Mouse (Mus musculus): ENCODE results near the gene Gcnt3.
A peak's percentile ranks its signal among the peaks of the same experiment; 100 is the strongest.
"Not testable (repeated sequence)": the region's sequence is repeated elsewhere in the genome, so short reads cannot be mapped to it uniquely, and the experiment has no call there.

Gene Gcnt3

DNA sequence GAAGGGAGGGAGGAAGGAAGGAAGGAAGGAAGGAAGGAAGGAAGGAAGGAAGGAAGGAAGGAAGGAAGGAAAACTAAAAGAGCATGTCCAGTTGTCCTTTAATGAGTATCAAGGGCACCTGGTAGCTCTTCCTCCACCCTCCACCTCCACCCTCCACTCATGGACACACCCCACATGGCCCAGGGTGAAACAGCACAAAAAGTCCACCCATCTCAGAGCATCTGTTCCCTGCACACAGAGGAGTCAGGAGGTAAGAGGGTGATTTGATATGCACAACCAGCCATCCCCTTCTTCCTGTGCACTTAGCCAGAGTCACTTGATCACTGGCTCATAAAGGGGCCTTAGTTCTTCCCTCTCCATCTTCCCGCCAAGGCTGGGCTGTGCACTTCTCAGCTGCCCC lies 5.0 kb upstream of the Gcnt3 start:
- DNase-seq (ENCODE audit: low spot score): no peak

DNA sequence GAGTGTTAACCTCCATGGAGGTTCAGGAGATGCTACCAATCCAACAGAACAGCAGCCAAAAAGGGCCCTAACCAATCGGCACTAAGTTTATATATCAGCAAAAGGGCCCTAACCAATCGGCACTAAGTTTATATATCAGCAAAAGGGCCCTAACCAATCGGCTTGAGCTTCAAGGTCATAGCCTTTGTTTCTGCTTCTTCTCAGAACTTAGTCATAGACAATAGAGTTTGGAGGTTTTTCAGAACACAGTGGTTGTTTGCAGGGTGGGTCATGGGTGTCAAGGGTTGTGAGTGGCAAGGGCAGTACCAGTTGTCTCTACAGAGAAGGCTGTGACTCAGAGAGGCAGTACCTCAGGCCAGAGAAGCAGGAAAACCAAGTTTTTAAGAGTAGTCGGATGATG lies 4.2 kb upstream of the Gcnt3 start:
- no peak for DNase-seq (ENCODE audit: low spot score)

DNA sequence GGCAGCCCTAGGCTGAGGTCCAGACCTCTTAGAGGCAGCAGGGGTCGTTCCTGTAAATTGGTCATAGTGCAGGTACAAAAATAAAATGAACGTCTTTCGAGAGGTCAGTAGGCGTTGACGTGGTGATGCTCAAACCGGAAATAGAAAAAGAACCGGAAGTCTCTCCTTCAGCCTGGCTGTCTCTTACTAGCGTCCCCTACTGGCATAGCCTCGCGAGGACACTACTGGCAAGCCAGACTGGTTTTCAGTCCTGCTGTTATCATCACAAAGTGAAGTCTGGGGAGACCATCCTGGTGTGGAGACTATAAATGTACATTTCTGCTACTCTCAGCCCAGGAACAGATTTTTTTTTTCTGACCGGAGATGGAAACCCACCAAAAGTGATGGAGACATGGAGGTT lies 2.7 kb upstream of the Gcnt3 start:
- no peak for DNase-seq (ENCODE audit: low spot score)

DNA sequence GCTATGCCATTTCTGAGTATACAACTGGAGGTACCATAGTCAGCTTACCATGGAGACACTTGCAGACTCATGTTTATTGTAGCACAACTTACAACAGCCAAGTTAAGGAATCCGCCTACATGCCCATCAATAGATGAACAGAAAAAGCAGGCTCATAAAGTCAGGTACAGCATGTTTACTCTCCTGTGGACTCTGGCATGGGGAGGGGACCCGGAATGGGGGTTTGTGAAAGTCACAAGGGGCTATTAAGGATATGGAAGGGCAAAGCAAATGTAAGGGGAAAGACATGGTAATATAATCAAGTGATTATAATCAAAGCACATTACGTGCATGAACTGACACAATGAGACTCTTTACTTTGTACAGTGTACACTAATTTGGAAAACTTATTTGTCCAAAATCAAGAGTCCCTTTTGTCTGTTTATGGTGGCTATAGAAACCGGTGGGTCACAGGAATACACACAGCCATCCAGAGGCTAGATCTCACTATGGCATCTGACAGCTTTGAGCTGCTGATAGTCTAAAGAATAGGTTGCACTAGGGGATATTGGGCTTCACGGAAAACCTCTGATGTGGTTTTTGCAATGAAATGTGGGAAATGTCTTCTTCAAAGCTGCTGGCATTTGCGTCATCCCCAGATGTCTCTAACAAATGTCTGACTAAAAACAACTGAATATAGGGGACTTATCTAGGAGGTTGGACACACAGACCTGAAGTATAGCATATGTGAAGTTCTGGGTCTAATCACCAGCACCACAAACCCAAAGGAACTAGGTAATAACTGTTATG lies 1.9 kb upstream of the Gcnt3 start:
- no peak for DNase-seq (ENCODE audit: low spot score)

DNA sequence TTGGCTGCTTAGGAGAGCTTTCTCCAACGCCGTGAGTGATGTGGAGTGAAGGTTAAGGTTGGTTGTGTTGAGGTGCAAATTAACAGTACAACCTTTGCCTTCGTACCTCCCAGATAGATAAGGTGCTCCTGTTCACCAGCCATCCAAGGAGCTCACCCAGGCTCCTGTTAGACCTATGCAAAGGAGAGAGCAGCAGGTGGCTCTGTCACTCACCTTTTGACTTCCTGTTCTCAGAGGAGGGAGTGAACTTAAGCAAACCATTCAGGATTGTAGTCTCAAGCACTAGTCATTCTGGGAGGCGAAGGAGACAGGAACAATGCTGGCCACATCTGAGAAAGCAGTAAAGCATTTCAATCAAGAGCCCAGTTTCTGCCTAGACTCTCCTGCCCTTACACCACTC lies 1.2 kb downstream of the Gcnt3 start:
- DNase-seq (ENCODE audit: low spot score): no peak

DNA sequence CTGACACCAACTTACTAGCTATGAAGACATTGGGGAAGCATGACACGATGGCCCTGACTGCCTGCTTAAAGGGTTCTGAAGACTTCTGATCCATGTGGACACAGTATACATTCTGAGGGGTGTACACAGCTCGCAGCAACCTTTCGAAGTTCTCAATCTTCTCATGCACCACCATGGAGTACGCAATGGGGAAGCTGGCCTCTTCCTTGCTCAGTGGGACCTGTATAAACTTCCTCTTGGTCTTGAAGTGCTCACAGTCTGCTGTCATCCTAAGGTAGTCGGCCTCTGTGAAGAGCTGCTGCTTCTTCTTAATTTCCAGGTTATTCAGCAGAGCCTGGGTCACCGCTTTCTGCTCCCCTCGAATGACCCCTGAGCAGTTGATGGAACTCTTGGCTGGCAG lies 3.2 kb downstream of the Gcnt3 start:
- no peak for DNase-seq (ENCODE audit: low spot score)

DNA sequence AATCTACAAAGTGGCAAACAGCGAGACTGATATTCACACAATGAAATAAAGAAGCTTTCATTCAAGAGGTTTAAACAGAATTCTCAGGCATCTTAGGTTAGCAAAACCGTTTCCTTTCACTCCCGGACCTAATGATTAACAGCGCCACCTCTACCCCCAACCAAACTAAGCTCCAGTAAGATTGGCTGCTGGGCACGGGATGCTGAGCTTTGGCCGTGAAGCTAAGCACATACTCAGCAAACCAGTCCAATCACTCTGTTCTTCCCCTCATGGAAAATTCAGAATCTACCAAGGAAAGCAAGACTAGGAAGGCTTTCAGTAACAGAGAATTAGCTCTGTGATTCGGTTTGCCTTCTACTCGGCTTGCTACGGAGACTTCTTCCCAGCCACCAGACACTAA lies 4.8 kb downstream of the Gcnt3 start:
- DNase-seq (ENCODE audit: low spot score): no peak

DNA sequence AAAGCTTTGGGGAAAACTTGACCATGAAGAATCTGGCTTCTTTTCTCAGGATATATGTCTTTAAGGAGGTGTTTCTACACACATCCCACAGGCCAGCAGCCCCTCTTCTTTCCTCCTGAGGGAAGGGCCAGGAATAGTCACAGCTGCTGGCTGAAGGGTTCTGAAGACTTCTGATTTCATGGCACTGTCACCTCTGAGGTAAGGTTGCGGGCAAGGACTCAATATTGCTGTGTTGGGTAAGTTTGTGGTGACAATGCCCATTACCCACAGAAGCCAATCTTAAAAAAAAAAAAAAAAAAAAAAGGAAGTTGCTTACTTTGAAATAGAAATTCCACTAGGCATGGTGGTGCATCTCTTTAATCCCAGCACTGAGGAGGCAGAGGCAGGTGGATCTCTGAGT lies 5.7 kb downstream of the Gcnt3 start:
- DNase-seq (ENCODE audit: low spot score): no peak

DNA sequence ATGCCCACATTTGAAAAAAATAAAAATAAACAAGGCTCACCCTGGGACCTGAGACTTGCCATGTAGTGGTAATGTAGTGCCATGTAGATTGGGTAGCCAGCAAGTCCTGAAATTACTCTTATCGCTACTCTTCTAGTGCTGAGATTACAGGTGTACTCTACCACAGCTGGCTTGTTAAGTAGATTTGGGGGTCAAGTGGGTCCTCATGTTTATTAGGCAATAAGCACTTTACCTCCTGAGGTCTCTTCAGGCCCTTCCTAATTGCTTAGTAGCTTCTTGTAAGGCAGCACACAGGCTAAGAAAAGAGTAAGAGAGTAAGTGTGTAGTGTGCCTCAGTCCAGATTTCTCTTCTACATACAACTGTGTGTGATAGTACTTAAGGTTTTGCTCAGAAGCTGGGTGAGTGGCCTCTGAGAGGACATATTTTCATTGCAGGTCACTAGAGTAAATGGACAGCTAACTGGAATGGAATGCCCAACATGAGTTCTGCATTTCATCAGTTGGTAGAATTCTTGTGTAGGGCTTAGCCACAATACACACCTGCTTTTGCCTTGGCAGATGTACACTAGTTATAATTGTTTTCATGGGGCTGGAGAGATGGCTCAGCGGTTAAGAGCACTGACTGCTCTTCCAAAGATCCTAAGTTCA lies 12.4 kb downstream of the Gcnt3 start:
- DNase-seq (ENCODE audit: low spot score): no peak

DNA sequence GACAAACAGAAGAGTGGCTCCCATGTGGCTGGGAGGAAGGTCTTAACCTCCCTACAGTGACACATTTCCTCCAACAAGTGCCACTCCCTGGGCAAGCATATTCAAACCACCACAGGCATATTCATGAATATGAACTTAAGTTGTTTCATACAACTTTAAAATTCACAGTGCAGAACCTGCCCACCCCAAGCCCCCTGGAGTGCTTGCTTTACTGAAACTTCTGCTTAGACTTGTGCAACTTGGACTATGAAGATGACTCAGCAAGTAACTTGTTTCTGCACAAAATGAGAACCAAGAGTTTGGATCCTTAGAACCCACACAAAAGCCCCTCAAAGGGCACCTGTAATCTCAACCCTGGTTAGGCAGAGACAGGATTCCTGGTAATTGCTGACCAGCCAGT lies 13.2 kb downstream of the Gcnt3 start:
- DNase-seq (ENCODE audit: low spot score): no peak

DNA sequence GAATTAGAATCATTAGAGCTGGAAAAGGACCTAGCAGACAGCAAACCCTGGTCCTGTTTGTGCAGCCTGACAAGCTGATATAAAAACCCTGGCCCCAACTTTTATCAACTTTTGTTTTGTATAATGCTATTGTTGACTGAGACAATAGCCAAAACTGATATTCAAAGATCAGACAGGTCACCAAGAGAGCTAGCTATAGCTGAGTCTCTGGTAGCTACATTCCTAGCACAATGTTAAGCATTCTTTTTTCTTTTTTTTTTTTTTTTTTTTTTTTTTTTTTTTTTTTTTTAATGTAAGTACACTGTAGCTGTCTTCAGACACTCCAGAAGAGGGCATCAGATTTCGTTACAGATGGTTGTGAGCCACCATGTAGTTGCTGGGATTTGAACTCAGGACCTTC lies 14.3 kb downstream of the Gcnt3 start:
- not testable (repeated sequence) for DNase-seq (ENCODE audit: low spot score)

DNA sequence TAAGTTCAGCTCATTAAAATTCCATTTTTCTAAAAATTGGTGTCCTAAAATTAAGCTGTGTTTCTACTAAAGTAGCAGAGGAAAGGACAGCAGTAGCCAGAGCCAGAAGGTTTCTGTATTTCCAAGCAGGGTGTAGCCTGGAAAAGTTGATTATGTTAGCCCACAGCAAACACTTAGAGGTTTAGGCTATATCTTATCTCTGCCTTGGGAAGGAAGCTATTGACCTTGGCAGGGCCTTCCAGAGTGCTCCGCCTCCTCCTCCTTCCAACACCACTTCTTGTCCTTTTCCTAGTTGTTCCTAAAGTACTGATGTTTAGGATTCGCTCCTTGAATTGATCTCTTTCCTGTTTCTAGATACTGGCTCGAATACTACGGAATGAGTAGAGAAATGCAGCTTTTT lies 15.8 kb downstream of the Gcnt3 start:
- no peak for DNase-seq (ENCODE audit: low spot score)

DNA sequence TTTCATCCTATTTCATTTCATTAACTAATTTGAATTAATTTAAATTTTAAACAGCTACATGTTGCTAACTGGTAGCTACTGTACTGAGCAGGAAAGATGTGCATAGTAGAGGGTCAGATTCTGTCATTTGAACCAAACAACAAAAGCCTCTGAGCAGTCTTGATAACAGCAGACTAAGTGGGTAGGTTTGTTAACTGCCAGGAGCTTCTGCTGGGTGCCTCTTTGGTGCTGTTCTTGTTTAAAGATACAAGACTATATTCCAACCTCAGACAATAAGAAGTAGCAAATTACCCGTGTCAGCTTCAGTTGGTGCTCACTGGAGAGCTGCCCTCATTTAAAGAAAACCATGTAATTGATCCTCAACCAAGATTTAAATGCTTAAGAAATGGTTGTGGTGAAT lies 16.3 kb downstream of the Gcnt3 start:
- no peak for DNase-seq (ENCODE audit: low spot score)

DNA sequence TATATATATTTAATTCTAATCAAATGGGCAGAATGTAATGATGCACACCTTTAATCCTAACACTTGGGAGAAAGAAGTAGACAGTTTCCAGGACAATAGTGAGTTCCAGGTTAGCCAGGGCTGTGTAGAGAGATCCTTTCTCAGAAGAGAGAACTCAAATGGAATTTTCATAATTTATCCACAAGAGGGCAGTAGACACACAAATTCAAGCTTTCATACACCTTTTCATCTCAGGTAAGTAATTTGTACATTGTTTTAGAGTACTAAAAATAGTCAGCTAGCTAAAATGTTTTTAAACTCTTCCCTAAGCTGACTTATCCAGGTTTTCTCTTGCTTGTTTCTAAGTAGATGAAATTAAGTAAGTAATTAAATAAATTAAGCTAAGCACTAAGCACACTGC lies 19.0 kb downstream of the Gcnt3 start:
- DNase-seq (ENCODE audit: low spot score): no peak

DNA sequence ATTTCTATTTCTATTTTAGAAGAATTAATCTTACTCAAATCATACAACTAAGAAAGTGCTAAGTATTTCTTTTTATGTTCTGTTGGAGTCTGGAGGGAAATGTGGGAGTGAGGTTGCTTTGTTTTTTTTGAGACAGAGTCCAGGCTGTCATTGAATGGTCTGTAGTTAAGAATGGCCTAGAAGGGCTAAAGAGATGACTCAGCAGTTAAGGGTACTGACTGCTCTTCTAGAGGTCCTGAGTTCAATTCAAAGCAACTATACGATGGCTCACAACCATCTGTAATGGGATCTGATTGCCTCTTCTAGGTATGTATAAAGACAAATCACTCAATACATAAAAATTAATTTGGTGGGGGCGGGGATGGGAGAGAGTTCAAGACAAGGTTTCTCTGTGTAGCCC lies 22.3 kb downstream of the Gcnt3 start:
- no peak for DNase-seq (ENCODE audit: low spot score)

DNA sequence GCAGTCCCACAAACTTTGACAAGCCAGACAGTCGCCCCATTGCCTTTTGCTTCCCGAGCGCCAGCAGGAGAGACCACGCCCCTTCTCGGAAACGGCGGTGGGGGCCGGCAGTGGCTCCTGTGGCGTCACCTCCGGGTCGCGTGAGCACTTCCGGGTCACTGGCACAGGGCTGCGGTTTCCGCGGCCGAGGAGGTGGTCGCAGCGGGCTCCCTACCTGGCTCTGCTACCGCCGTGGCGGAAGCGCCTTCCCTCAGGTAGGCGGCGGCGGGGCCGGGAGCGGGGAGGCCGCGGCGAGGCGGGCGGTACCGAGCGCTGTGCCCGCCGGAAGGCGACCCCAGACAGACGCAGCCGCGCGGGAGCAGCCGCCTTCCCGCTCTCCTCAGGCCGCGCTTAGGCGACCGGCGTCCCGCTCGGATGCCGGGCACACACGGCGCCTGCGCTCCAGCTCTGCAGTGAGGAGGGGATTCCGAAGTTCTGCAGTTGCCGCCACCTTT lies 25.4 kb downstream of the Gcnt3 start, which contains the start of gene Gtf2a2:
Gtf2a2 (plus strand) TSS at position 143 of the 494 bp plus-strand sequence.
- DNase-seq (ENCODE audit: low spot score): peak; percentile 90

DNA sequence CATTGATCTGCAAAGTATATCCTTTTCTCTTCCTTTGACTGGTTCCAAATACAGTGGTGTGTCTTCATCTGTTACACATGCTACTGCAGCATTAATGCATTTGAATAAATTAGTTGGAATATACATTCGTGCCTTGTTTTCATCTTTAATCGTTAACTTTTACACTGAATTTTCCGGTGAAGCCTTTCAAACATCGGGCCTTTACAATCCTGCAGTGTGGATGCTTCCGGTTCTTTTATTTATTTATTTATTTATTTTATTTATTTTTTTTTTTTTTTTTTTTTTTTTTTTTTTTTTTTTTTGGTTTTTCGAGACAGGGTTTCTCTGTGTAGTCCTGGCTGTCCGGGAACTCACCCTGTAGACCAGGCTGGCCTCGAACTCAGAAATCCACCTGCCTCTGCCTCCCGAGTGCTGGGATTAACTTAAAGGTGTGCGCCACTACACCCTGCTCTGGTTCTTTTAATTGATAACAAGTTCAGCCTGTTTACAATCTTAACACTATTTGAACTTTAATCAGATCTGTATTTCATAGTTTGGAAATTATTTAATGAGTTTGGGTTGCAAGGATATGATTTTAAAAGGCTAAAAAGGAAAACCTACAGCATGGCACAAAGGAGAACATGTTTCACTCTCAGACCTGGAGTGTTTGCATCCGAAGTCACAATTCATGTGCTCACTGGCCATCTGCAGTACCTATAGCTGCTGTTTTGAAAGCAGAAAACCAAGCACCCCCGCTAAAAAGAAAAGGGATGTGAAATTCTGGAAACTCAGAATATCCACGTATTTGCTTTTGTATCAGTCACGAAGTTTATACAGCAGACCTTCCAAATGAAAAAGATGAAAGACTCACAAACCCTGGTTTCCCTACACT lies 26.1 kb downstream of the Gcnt3 start:
- DNase-seq (ENCODE audit: low spot score): no peak

DNA sequence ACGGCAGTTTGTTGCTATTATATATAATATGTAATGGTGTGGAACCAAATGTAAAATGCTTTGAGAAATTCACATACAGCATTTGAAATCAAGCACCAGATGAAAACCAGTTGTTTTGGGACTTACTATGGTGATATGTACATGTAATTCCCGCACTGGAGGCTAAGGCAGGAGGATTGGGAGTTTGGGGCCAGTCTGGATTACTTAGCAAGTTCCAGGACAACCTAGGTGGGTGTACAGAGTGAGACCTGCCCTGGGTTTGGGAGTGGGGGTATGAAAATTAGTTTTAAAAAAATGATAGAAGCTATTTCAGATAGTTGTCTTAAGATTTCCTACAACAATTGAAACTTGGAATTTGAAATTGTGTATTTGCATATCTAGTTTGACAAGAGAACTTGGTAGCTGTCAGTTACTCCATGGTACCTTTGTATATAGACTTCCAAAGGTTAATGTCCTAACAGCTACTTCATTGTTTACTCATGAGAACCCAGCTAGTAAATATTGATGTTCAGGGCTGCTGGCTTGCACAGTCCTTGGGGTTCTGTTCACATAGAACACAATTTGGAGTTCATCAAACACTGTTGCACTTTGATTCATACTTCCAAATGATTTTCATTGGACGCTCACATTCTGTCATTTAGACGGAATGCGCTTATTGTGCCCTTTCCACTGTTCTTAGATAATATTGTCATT lies 27.0 kb downstream of the Gcnt3 start:
- DNase-seq (ENCODE audit: low spot score): no peak

DNA sequence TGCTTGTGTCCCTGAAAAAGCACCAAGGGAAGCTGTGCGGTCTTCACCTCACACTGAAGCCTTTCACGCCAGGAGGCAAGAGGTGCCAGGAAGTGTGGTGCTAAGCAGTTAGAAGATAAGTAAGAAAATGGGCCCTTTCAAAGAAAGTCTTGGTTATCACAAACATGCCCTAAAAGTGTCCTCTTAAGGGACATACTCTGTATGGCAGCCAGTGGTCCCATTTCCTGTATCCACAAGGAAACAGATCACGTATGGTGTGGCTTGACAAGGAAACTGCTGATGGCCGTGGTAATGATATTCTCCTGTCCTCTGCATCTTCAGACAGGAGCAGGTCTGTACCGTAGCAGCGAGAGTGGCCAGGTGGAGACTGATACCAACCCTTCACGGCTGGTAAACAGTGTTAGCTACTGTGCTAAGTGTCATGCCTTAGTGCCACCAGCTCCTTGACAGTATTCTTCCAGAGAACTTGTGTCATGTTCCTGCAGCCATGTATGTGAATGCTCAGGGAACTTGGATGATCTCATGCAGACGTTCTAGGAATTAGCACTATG lies 28.1 kb downstream of the Gcnt3 start:
- no peak for DNase-seq (ENCODE audit: low spot score)

DNA sequence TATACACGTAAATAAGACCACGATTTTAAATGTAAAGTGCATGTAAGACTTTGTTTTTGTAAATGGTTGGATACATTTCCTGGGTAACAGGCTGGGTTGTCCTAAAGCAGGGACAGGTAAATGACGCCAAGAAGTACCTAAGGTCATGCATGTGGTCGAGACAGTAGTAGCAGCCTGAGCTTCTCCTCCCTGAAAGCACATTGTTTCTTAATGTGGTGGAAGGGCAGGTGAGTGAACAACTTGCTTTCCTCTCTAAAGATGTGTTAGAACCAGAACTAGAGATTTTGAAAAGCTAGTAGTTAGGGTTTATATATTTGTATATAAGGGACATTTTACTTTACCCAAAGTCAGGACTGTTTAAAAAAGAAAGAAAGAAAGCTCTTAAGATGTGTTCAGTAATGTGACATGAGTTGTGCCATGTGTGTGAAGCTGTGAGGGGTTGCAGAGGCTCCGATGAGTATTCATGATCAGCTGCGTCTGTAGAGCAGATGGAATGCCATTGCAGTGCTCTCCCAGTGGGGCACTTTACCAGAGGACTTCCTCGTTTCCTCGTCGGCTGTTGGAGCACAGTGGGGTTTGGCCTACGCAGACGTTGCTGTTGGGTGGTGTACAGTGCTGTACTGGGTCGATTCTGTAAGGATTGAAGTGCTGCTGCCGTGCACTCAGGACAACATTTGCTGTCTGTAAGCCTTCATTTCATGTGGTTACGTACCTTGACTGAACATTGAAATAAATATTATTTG lies 30.2 kb downstream of the Gcnt3 start:
- no peak for DNase-seq (ENCODE audit: low spot score)

DNA sequence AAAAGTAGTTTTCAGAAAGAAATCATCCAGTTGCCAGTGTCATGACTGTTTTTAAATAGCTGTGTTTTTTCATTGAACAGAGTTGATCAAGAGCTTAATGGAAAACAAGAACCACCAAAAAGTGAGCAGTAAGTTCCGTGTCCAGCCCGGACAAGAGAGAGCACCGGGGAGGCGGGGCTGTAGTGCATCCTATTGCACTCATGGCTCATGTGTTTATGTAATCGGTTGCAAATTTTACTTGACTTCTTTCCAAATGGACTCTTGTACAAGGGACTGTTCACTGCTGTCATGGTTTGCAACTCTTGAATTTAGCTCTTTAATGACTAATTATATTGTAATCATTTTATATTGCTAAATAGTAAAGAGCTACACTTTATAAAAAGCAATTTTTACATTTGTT lies 30.9 kb downstream of the Gcnt3 start:
- no peak for DNase-seq (ENCODE audit: low spot score)

Measured in ovary, postnatal 14 days (tissue).